Mouse (Mus musculus) liver, embryonic 12.5 days (tissue): ENCODE measurements around the gene Pde4d. TPM values are rescaled to one million over a fixed set of nuclear protein-coding genes. Genes with fewer than 3 reads are reported as not detected.

Experiments used
- ATAC-seq: fragments of 200-750 bp; cut with Nextera tagmentation; 2 replicates; pipeline ENCODE4 v1.8.0; 2017; ENCODE audit warnings: moderate number of reproducible peaks, mild to moderate bottlenecking, moderate library complexity
- H3K27ac ChIP-seq: fragments of 300-500 bp; sonication (generic); 2 replicates; pipeline ENCODE4 v1.5.1; 2016; ENCODE audit warnings: mild to moderate bottlenecking
- H3K27me3 ChIP-seq: fragments of 300-500 bp; sonication (generic); replicated peaks from 2 replicates; pipeline ENCODE4 v1.6.1; 2016; ENCODE audit warnings: mild to moderate bottlenecking, moderate library complexity
- H3K36me3 ChIP-seq: fragments of 300-500 bp; sonication (generic); 2 replicates; pipeline ENCODE4 v1.6.1; 2016; ENCODE audit warnings: mild to moderate bottlenecking, moderate library complexity
- H3K4me1 ChIP-seq: fragments of 300-500 bp; sonication (generic); 2 replicates; pipeline ENCODE4 v1.6.1; 2016
- H3K4me2 ChIP-seq: fragments of 300-500 bp; sonication (generic); 2 replicates; pipeline ENCODE4 v1.6.1; 2016; ENCODE audit warnings: mild to moderate bottlenecking, moderate library complexity
- H3K4me3 ChIP-seq: fragments of 300-500 bp; sonication (generic); 2 replicates; pipeline ENCODE4 v1.5.1; 2016; ENCODE audit warnings: mild to moderate bottlenecking, moderate library complexity
- H3K9ac ChIP-seq: fragments of 300-500 bp; sonication (generic); 2 replicates; pipeline ENCODE4 v1.6.1; 2016; ENCODE audit warnings: mild to moderate bottlenecking, moderate library complexity
- H3K9me3 ChIP-seq: fragments of 300-500 bp; sonication (generic); replicated peaks from 2 replicates; pipeline ENCODE4 v1.6.1; 2016; ENCODE audit warnings: mild to moderate bottlenecking, moderate library complexity
- whole genome bisulfite sequencing: fragments of 180-500 bp; shearing (Covaris S2); methylation state at CpG from one replicate; pipeline ENCODE4 v1.1.7; 2016; ENCODE audit not compliant: insufficient replicate concordance; 5-methylcytosine and 5-hydroxymethylcytosine counted together
- polyA plus RNA-seq: library from polyadenylated mRNA; unstranded; fragments of >200 nt; fragmentation: Nextera tagmentation; extraction: Ambion mirVana; gene quantifications from 2 replicates; pipeline ENCODE4 v1.2.1, GENCODE M21; 2016

The Pde4d gene
- polyA plus RNA-seq, 1 experiment from 2014 or later, result 19.4 TPM

GRCm38 (mm10) chr13:109834935-109835334 is 1385.2 kb downstream of the Pde4d start:
- H3K4me3 ChIP-seq, result no peak overlapping the region
- no peaks in the 10 kb centered on the region for H3K27me3 ChIP-seq
- H3K9me3 ChIP-seq, result no peaks in the 10 kb centered on the region
- H3K27ac ChIP-seq, result no peak overlapping the region
- 83% methylated on average over 3 of the region's 3 CpGs for WGBS
- H3K4me1 ChIP-seq, result no peaks in the 10 kb centered on the region
- ATAC-seq, result no peak
- H3K36me3 ChIP-seq, result no peaks in the 10 kb centered on the region
- H3K9ac ChIP-seq, result no peak overlapping the region
- H3K4me2 ChIP-seq, result no peak overlapping the region

- Histone ChIP-seq H3K9ac (no peak overlapping the region), H3K4me2 (no peak overlapping the region), H3K27ac (no peak overlapping the region), H3K36me3 (no peaks in the 10 kb centered on the region), H3K9me3 (no peaks in the 10 kb centered on the region), H3K4me1 (0 out of 2 replicates have a peak, but pooled peaks cover 5% of the 10 kb centered on the region), H3K4me3 (no peak overlapping the region), H3K27me3 (no peaks in the 10 kb centered on the region)
- 94% methylated on average over 11 of the region's 11 CpGs for WGBS
- no peak for ATAC-seq
These were observed 1387.7 kb downstream of the Pde4d start for GRCm38 (mm10) chr13:109837453-109837852.

GRCm38 (mm10) chr13:109837921-109838320 is 1388.2 kb downstream of the Pde4d start:
- 76% methylated on average over 7 of the region's 7 CpGs for WGBS
- 0 out of 2 replicates have a peak, but pooled peaks cover 5% of the 10 kb centered on the region for H3K4me1 ChIP-seq
- no peak overlapping the region for H3K4me2 ChIP-seq
- ATAC-seq, result no peak
- no peak overlapping the region for H3K4me3 ChIP-seq
- no peaks in the 10 kb centered on the region for H3K27me3 ChIP-seq
- H3K27ac ChIP-seq, result no peak overlapping the region
- no peak overlapping the region for H3K9ac ChIP-seq
- H3K36me3 ChIP-seq, result no peaks in the 10 kb centered on the region
- H3K9me3 ChIP-seq, result no peaks in the 10 kb centered on the region

GRCm38 (mm10) chr13:109840251-109840650 is 1390.5 kb downstream of the Pde4d start:
- H3K9me3 ChIP-seq, result no peaks in the 10 kb centered on the region
- H3K27me3 ChIP-seq, result no peaks in the 10 kb centered on the region
- H3K4me2 ChIP-seq, result no peak overlapping the region
- 0 out of 2 replicates have a peak, but pooled peaks cover 5% of the 10 kb centered on the region for H3K4me1 ChIP-seq
- H3K27ac ChIP-seq, result no peak overlapping the region
- 45% methylated on average over 2 of the region's 2 CpGs for WGBS
- ATAC-seq, result no peak
- H3K36me3 ChIP-seq, result no peaks in the 10 kb centered on the region
- H3K4me3 ChIP-seq, result no peak overlapping the region
- no peak overlapping the region for H3K9ac ChIP-seq

- Histone ChIP-seq H3K27me3 (no peaks in the 10 kb centered on the region), H3K4me2 (no peak overlapping the region), H3K9me3 (no peaks in the 10 kb centered on the region), H3K9ac (no peak overlapping the region), H3K27ac (no peak overlapping the region), H3K4me3 (no peak overlapping the region), H3K36me3 (no peaks in the 10 kb centered on the region), H3K4me1 (0 out of 2 replicates have a peak, but pooled peaks cover 5% of the 10 kb centered on the region)
- no peak; the same call in 1 of the 2 replicates for ATAC-seq
- 76% methylated on average over 2 of the region's 2 CpGs for WGBS
These were observed 1391.5 kb downstream of the Pde4d start for GRCm38 (mm10) chr13:109841140-109841822.

- WGBS, result 82% methylated on average over 2 of the region's 2 CpGs
- Histone ChIP-seq H3K4me3 (no peak overlapping the region), H3K27ac (no peak overlapping the region)
These were observed 1393.2 kb downstream of the Pde4d start for GRCm38 (mm10) chr13:109842982-109843381.

GRCm38 (mm10) chr13:109844828-109845227 is 1395.1 kb downstream of the Pde4d start:
- no peaks in the 10 kb centered on the region for H3K9me3 ChIP-seq
- 0 out of 2 replicates have a peak, but pooled peaks cover 5% of the 10 kb centered on the region for H3K4me1 ChIP-seq
- no peak overlapping the region for H3K4me2 ChIP-seq
- WGBS, result 69% methylated on average over 6 of the region's 6 CpGs
- ATAC-seq, result no peak
- no peak overlapping the region for H3K27ac ChIP-seq
- no peak overlapping the region for H3K4me3 ChIP-seq
- no peak overlapping the region for H3K9ac ChIP-seq
- no peaks in the 10 kb centered on the region for H3K27me3 ChIP-seq
- no peaks in the 10 kb centered on the region for H3K36me3 ChIP-seq

More at GRCm38 (mm10) chr13:109842982-109843381, 1393.2 kb downstream of the Pde4d start:
- no peak overlapping the region for H3K9ac ChIP-seq
- H3K4me1 ChIP-seq, result 0 out of 2 replicates have a peak, but pooled peaks cover 5% of the 10 kb centered on the region
- no peaks in the 10 kb centered on the region for H3K36me3 ChIP-seq
- no peaks in the 10 kb centered on the region for H3K27me3 ChIP-seq
- ATAC-seq, result no peak
- no peak overlapping the region for H3K4me2 ChIP-seq
- H3K9me3 ChIP-seq, result no peaks in the 10 kb centered on the region

- no peak overlapping the region for H3K4me3 ChIP-seq
- no peaks in the 10 kb centered on the region for H3K27me3 ChIP-seq
- H3K4me1 ChIP-seq, result no peaks in the 10 kb centered on the region
- no peak overlapping the region for H3K27ac ChIP-seq
- WGBS, result 68% methylated on average over 1 of the region's 1 CpGs
- ATAC-seq, result no peak
- H3K36me3 ChIP-seq, result peaks cover 11% of the 10 kb centered on the region
- no peak overlapping the region for H3K4me2 ChIP-seq
- no peaks in the 10 kb centered on the region for H3K9me3 ChIP-seq
- H3K9ac ChIP-seq, result no peak overlapping the region
These were observed 1414.1 kb downstream of the Pde4d start for GRCm38 (mm10) chr13:109863826-109864225.

GRCm38 (mm10) chr13:109864311-109864710 is 1414.6 kb downstream of the Pde4d start:
- Histone ChIP-seq H3K36me3 (peaks cover 8% of the 10 kb centered on the region), H3K4me2 (no peak overlapping the region), H3K9ac (no peak overlapping the region), H3K4me1 (no peaks in the 10 kb centered on the region), H3K4me3 (no peak overlapping the region), H3K27me3 (no peaks in the 10 kb centered on the region), H3K27ac (no peak overlapping the region), H3K9me3 (no peaks in the 10 kb centered on the region)
- no peak for ATAC-seq
- 73% methylated on average over 6 of the region's 6 CpGs for WGBS

GRCm38 (mm10) chr13:109880392-109880791 is 1430.6 kb downstream of the Pde4d start:
- Histone ChIP-seq H3K4me3 (no peak overlapping the region), H3K27me3 (no peaks in the 10 kb centered on the region), H3K4me1 (no peaks in the 10 kb centered on the region), H3K9me3 (no peaks in the 10 kb centered on the region), H3K36me3 (no peaks in the 10 kb centered on the region), H3K9ac (no peak overlapping the region), H3K4me2 (no peak overlapping the region), H3K27ac (no peak overlapping the region)
- no peak for ATAC-seq
- 70% methylated on average over 8 of the region's 8 CpGs for WGBS

GRCm38 (mm10) chr13:109881161-109881857 is 1431.6 kb downstream of the Pde4d start:
- no peaks in the 10 kb centered on the region for H3K4me1 ChIP-seq
- no peak overlapping the region for H3K4me3 ChIP-seq
- no peaks in the 10 kb centered on the region for H3K27me3 ChIP-seq
- 79% methylated on average over 11 of the region's 11 CpGs for WGBS
- H3K9ac ChIP-seq, result no peak overlapping the region
- no peak overlapping the region for H3K27ac ChIP-seq
- H3K36me3 ChIP-seq, result no peaks in the 10 kb centered on the region
- H3K9me3 ChIP-seq, result no peaks in the 10 kb centered on the region
- ATAC-seq, result no peak
- no peak overlapping the region for H3K4me2 ChIP-seq

GRCm38 (mm10) chr13:109883636-109884035 is 1433.9 kb downstream of the Pde4d start:
- H3K9ac ChIP-seq, result no peak overlapping the region
- no peak overlapping the region for H3K4me2 ChIP-seq
- ATAC-seq, result no peak
- no peaks in the 10 kb centered on the region for H3K4me1 ChIP-seq
- no peaks in the 10 kb centered on the region for H3K27me3 ChIP-seq
- no peaks in the 10 kb centered on the region for H3K9me3 ChIP-seq
- H3K4me3 ChIP-seq, result no peak overlapping the region
- H3K27ac ChIP-seq, result no peak overlapping the region
- 79% methylated on average over 5 of the region's 5 CpGs for WGBS
- no peaks in the 10 kb centered on the region for H3K36me3 ChIP-seq
